Mouse (Mus musculus) hematopoietic stem cell, adult 5-6 weeks (primary cell): Measurements from ENCODE around the gene Mycbp2. TPM values are rescaled to one million over a fixed set of nuclear protein-coding genes. Genes with fewer than 3 reads are reported as not detected.

Experiments used
- ATAC-seq, 2 experiments: fragments of 125-278 bp in 1 of 2; replicated peaks in 1 of 2; 2 replicates each; pipeline ENCODE4 v1.8.0; 2016 to 2017; ENCODE audit warnings: inconsistent platforms in 2 of 2, mild to moderate bottlenecking in 2 of 2, moderate number of reproducible peaks in 2 of 2, low read depth in 1 of 2, moderate TSS enrichment in 1 of 2; ENCODE audit not compliant: low FRiP score in 2 of 2, poor library complexity in 2 of 2, severe bottlenecking in 2 of 2, insufficient read depth in 1 of 2, low TSS enrichment in 1 of 2
- total RNA-seq: library from RNA; stranded (forward); fragments of 172-1452, 232-1000 nt; gene quantifications from 2 replicates; pipeline ENCODE4 v1.2.3, GENCODE M21; 2017

The Mycbp2 gene
- total RNA-seq, 1 experiment from 2014 or later, result 82.5 TPM

DNA sequence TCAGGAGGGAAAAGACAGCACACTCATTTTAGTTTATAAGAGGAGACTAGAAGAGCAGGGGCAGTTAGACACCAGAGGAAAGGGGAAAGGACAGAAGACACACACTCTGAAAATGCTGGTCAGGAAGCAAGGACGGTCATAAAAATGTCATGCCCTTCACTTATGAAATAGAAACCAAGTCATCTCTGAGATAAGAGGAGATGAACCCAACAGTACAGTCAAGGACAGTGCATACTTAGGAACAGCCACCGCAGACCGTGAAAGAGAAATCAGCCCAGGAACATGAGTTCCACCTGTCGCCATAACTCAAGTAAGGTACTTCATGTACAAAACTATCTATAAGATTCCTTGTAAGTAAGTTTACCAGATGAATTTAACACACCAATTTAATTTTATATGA lies 33.7 kb downstream of the Mycbp2 start:
- no peak for ATAC-seq

DNA sequence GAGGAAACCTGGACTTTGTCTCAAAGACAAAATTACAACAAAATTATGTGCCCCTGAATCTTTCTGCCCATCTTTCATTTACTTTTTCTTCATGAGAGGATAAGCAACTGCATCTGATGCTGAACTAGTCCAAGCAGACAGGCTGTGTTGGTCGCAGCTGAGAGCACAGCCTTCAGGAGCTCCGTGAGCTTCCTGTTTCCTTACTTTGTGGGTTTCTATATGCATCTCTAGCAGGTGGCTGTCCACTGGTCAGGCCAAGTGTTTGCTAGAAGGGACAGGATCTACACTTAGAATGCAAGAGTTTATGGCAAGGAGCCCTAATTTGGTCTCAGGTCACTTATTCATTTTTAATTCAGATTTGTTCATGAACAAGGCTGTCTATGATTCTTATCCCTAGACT lies 50.4 kb downstream of the Mycbp2 start:
- no peak for ATAC-seq

DNA sequence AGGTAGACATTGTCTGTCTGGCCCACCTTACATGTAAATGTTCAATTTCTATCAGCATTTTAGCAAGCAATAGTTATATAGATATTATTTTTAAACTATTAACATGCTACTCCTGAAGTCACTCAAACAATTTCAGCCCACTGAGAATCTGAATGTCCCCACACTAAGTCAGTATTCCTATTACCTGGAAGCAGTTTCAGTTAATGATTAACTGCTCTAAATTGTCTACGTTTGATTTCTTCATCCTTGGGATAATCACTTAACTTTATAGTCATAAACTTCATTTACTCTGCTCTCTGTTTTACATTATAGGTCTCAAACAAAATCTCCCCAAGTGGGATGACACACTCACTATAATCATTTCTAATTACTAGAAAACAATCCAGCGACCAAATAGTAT lies 60.0 kb downstream of the Mycbp2 start:
- no peak for ATAC-seq

DNA sequence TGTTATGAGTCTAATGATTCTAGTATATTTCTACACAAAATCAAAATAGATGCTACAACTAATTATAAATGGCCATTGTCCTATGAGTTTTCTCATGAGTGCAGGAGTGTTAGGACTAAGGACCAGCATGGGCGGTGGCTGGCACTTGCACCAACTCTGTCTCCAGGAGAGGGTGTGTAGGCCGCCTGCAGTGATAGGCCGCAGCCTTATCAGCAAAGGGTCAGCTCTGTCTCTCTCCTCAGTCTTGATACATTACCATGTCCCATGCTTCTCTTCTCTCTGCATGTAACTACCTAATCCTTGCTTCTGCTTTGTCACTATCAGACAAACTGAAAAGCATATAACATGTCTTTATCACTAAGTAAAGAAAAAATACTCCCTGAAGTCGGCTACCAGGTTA lies 69.9 kb downstream of the Mycbp2 start:
- ATAC-seq, result no peak

DNA sequence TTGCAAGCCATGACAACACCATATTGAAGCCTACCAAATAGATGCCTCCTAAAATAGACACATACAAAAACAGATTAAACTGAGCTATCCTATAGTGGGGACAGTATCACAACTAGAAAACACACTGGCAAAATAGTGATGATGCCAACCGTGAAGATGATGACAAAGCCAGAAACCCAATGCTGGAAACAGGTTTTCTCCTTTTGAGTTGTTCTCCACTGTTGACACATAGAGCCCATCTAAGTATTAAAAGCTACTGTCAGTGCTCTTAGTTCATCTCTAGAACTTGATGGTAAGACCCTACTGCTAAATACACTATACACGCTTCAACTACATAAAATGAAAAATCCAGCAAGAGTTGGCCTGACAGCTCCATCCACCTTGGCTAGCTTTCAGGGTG lies 86.2 kb downstream of the Mycbp2 start:
- no peak for ATAC-seq

DNA sequence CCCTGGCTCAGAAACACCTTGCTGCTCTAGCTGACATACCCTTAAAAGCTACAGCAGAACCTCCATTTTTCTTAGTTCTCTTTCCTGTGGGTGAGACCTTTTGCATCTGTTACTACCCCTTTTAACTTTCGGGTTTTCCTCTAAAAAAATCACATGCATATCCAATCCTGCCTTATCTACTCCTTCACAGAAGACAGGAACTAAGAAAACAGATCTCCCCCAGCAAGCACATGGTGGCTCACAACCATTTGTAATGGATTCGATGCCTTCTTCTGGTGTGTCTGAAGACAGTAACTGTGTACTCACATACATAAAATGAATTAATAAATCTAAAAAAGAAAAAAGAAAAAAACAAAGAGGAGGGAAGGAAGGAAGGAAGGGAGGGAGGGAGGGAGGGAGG lies 87.9 kb downstream of the Mycbp2 start:
- ATAC-seq, result no peak

DNA sequence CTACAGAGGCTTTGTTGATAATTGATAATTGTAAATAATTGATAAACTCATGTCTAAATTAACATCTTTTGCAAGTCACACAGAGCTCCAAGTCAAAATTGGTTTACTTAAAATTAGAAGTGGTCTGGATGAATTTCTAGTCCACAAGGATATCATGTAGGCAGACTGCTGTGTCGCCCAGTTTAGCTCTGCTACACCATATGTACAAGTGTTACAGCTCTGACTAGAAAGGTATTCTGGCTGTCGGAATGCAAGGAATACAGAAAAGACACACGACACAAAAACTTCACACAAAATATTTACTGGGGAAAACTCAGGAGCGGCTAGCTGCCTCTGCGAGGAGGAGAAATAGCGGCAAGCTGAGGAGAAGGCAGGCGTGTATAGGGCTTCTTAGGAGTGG lies 89.7 kb downstream of the Mycbp2 start:
- no peak for ATAC-seq

DNA sequence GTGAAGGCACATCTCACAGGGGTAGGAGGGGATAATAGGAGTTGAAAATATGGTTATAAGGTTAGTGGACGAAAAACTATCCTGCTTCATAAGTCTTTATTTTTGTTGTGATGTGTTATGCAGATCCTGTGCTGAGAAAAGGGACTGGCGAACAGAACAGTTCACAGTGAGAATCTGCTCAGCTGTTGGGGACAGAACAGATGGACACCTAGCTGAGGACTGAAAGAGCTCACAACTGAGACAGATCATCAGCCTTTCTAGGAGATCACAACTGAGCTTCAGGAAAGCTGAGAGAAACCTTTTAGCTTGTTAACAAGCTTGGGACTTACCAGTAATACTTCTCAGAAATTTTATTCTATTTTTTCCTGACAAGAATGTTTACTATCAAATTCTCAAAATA lies 92.3 kb downstream of the Mycbp2 start:
- no peak for ATAC-seq

DNA sequence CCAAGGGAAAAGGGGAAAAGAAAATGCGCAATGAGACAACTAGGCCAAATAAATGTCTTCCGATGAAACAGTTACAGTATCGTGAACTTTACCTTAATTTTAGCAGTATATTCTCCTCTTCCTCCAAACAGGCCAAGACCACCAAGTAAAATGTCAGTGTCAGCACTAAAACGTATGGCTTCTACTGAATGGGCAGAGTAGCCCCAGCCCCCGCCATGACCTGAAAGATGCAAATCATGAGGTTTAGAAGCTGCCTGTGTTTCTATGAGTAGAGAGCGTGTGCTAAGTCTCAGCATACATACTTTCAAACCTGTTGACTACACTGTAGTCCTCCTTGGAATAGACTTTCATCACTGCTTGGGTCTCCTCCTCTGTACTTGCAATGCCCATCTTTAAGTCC lies 104.6 kb downstream of the Mycbp2 start:
- ATAC-seq, result no peak

DNA sequence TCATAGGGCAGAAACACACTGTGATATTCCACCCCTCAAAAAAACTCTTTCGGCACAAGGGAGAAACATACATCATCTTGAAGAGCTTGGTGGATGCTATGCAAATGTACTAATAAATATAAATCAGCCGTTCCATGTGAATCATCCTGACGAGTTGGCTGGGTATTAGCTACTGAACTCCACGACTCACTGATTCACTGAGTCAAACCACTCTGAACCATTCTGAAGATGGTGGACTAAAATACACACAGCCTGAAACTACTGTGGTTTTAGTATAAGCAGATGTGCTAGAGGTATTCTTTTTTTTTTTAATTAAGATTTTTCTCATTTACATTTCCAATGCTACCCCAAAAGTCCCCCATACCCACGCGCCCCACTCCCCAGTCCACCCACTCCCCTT lies 111.8 kb downstream of the Mycbp2 start:
- ATAC-seq, result no peak

DNA sequence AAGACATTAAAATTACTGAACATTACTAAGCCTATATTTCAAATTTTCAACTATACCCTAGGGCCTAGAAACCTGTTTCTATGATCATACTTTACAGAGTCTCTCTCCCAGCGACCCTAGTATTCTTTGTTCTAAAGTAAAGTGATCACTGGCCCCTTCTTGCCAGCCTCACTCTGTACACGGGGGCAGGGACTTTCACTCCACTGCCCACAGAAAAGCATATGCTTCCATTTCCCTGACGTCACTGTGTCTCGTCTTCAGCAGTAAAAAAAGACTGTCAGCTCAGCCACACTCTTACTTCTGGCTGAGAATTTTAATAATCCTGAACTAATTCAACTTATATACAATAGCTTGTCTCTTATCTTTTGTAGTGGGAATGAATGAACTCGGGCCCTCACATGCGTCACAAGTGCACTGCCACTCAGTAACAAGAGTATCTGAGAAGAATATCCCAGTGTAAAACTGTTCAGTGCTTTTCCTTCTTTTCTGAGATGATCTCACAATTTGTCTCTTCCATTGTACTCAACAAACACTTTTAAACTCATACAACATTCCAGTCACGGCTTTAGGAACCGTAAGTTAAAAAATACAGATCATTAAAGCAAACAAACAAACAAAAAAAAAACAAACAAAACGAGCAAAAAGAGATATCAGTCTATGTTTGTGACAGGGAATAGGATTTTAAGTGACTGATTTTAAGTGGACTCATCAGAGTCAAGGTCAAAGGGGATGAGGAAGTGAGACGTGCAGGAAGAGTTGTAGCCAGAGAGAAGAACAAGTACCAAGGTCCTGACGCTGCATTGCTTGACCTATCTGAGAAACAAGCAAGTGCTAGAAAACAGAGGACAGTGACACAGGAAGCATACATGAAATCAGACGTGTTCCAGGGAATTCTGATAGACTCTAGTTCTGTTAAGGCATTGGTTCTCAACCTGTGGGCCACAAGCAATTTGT lies 112.7 kb downstream of the Mycbp2 start:
- ATAC-seq, result no peak

DNA sequence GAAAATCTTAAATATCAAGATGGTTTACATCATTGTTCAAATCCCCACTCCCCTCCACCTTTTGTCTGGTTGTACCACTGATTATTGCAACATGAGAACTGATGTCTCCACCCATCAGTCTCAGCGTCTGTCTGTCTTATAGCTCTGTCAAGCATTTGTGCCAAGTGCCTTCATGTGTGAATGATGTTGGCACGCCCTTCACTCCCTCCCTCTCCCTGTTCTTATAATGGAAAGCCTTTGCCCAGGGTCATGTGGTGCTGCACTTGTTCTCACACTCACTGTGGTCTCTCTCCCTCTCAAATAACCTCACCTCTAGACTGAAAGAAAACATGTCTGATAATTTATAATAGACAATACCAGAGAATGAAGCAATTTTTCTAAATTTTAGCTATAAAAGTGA lies 124.3 kb downstream of the Mycbp2 start:
- no peak for ATAC-seq

DNA sequence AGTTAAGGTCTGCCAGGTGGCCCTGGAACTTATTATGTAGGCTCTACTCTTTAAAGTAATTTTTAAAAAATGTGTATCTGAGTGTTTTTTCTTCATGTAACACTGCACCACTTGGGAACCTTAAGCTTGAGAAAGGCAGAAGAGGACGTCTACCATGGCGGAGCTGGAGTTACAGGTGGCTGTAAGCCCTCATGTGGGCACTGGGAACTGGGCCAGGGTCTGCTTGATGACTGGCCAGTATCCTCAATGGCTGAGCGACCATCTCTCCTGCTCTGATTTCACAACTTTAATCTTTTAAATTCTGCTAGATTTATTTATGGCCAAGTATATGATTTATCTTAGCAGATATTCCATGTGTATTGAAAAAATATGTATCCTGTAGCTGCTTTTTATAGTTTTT lies 124.9 kb downstream of the Mycbp2 start:
- ATAC-seq, result no peak

DNA sequence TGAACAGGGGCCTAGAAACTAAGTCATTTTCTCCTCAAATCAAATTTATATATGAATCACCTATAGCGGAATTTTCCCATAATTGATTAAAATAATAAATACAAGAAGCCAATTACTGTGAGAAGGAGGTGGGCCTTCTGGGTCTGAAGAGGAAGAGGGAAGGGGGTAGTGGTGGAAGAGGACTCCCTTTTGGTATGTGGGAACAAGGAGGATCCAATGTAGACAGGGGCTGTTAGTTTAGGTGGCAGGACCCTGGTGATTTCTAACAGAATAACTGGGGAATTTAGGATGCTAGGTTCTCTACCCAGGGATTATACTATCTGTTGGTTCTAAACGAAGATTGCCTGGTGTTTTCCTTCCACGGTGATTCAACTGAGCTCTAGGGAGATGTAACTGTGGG lies 130.3 kb downstream of the Mycbp2 start:
- ATAC-seq, result no peak

DNA sequence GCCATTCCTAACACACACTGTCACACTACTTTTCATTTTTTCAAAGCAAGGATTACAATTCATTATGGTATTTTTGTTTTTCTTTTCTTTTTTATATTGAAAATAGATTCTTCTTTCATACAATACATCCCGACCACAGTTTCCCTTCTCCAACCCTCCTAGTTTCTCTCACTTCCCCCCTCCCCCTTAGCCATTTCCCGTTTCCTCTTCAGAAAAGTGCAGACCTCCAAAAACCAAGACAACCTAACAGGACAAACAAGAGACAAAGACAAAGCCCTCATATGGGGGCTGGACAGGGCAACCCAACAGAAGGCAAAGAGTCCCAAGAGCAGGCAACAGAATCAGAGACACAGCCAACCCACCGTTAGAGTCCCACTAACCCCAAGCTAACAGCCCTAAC lies 160.0 kb downstream of the Mycbp2 start:
- ATAC-seq, result no peak

DNA sequence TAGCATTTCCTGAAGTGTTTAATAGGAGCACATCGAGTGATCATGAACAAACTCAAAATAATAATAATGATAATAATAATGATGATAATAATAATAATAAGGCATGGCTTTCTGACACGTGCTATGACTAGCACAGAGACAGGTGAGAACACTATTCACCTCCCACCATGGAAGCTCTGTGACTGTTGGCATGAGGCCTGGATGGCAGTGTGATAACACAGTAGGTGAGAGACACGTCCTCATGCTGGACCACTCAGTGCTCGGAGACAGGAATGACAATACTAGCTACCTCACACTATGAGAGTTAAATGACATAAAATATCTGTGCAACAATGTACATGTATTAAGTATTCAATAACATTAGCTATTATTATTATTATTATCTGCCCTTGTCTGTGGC lies 160.5 kb downstream of the Mycbp2 start:
- ATAC-seq, result no peak

DNA sequence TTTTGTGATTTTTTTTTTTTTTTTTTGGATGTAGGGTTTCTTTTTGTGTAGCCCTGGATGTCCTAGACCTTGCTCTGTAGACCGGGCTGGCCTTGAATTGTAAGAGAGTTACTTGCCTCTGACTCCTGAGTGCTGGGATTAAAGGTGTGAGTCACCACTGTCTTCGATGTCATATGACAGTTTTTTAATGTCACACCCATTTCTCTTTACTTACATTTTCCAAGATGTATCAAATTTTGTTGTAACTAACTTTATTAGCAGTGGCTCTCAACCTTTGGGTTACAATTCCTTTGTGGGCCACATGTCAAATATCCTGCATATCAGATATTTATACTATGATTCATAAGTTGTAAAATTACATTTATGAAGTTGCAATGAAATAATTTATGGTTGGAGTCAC lies 166.5 kb downstream of the Mycbp2 start:
- ATAC-seq, result no peak

DNA sequence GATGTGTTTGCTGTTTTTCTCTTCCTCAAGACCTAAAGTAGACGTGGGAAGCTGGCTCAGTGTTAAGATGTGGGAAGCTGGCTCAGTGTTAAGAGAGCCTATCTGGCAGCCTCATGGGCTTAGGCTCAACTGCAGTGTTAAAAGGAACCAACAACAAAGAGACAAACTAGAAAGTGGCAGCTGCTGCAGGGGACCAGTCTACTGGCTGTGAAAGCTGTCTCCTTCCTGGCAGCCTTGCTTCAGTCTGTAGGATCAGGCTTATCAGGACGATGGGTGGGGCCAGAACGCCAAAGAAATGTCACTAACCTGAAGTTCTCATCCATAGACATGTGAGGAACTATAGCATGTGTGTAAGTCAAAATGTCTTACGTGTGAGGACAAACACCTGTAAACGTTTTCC lies 183.7 kb downstream of the Mycbp2 start:
- no peak for ATAC-seq

DNA sequence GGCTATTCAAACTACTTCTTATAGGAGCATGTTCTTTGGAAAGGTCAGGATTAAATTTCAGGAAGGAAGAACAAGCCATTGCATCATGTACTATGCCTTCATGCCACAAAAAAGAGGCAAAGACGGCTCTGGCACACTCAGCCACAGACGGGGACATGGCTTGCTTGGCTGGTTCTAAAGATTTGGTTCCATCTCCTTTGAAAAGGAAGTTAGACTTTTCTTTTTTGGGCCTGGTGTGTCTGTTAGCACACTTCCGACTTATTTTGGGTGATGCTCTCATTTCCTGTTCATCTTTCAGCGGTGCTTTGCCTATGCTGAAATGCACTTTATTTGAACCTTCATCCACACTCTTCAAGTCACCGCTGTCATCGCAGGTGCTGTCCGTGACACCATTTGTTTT lies 190.9 kb downstream of the Mycbp2 start:
- no peak for ATAC-seq
